Comparison of ENCODE assay signal across 28 mouse cellular contexts in the genomic region with DNA sequence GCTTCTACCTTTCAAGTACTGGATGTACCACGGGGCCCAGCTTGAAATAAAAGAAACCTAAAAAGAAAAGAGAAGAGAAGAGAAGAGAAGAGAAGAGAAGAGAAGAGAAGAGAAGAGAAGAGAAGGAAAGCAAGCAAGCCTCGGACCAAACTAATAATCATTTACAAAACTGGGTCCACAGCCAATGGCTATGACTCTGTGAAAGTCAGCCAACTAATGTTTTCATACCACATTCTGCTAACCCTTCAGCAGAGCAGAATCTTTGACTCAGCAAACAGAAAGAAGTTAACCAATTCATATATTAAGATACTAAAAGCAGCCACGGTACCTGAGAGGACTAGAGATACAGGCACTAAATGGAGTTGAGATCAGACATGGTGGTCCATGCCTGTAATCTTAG. TPM values are rescaled to one million over a fixed set of nuclear protein-coding genes. Genes with fewer than 3 reads are reported as not detected.
DNase-seq lines count a peak whose midpoint lies in the region; ATAC-seq lines count a peak whose summit lies in the region.
"Had no signal": no experiment of that assay in that cellular context is flagged by ENCODE, and none has a peak within 500 bp of the region (broad histone marks: within the 10 kb centered on the region; RNA-seq: fewer than 3 reads in every experiment).

No protein-coding gene starts in this region.

- H3K27ac ChIP-seq in kidney, embryonic 15.5 days = no peak overlapping the region
- H3K27ac ChIP-seq: embryonic facial prominence, embryonic 12.5 days; embryonic facial prominence, embryonic 15.5 days; forebrain, embryonic 12.5 days; heart, embryonic 15.5 days; hindbrain, embryonic 10.5 days; hindbrain, embryonic 13.5 days had no signal

- WGBS in kidney, embryonic 15.5 days = 93% methylated on average over 3 of the region's 3 CpGs

- H3K9ac ChIP-seq in kidney, embryonic 15.5 days = no peak overlapping the region
- H3K9ac ChIP-seq: embryonic facial prominence, embryonic 12.5 days; embryonic facial prominence, embryonic 15.5 days; forebrain, embryonic 12.5 days; heart, embryonic 12.5 days; heart, embryonic 15.5 days; hindbrain, embryonic 13.5 days had no signal

- H3K4me1 ChIP-seq in kidney, embryonic 15.5 days = no peaks in the 10 kb centered on the region
- H3K4me1 ChIP-seq: embryonic facial prominence, embryonic 12.5 days; embryonic facial prominence, embryonic 15.5 days; forebrain, embryonic 12.5 days; heart, embryonic 15.5 days; hindbrain, embryonic 10.5 days; hindbrain, embryonic 13.5 days had no signal

- peak; percentile 29 for DNase-seq in kidney, adult 11 months
- peak; percentile 69 for DNase-seq in kidney, adult 9 months
- DNase-seq in kidney, postnatal 10 days = no peak
- DNase-seq in NIH3T3 (ENCODE audit: low read depth) = peak; percentile 16
- no peak for DNase-seq in layer of hippocampus, adult 8-10 months (ENCODE audit: low spot score in 2 of 2)
- DNase-seq: adrenal gland, adult 2 months; adrenal gland, postnatal 14 days; B cell, adult 2 months; cerebellum, adult 11 months; cerebellum, adult 2 months; cerebellum, adult 9-11 months; cerebellum, postnatal 25 days; gastrocnemius, postnatal 10 days; gastrocnemius, postnatal 36 days had no signal

- peaks cover 92% of the 10 kb centered on the region for H3K36me3 ChIP-seq in kidney, embryonic 15.5 days

- H3K4me2 ChIP-seq in kidney, embryonic 15.5 days = no peak overlapping the region
- H3K4me2 ChIP-seq: embryonic facial prominence, embryonic 12.5 days; embryonic facial prominence, embryonic 15.5 days; forebrain, embryonic 12.5 days; heart, embryonic 12.5 days; heart, embryonic 15.5 days; hindbrain, embryonic 13.5 days had no signal

- no peak for ATAC-seq in kidney, embryonic 15.5 days (replicated peaks; ENCODE audit: low FRiP score)
- ATAC-seq: forebrain, embryonic 16.5 days; hindbrain, embryonic 16.5 days had no signal

- no peaks in the 10 kb centered on the region for H3K9me3 ChIP-seq in kidney, embryonic 15.5 days (replicated peaks)
- H3K9me3 ChIP-seq: embryonic facial prominence, embryonic 12.5 days; embryonic facial prominence, embryonic 15.5 days; forebrain, embryonic 12.5 days; G1E; heart, embryonic 12.5 days; heart, embryonic 15.5 days; hindbrain, embryonic 10.5 days; hindbrain, embryonic 13.5 days had no signal

- no peaks in the 10 kb centered on the region for H3K27me3 ChIP-seq in kidney, embryonic 15.5 days
- H3K27me3 ChIP-seq: CH12.LX; embryonic facial prominence, embryonic 12.5 days; embryonic facial prominence, embryonic 15.5 days; forebrain, embryonic 12.5 days; heart, embryonic 12.5 days; heart, embryonic 15.5 days; hindbrain, embryonic 13.5 days had no signal

- no peak overlapping the region for H3K4me3 ChIP-seq in kidney, embryonic 15.5 days (replicated peaks)
- H3K4me3 ChIP-seq: embryonic facial prominence, embryonic 12.5 days; embryonic facial prominence, embryonic 15.5 days; forebrain, embryonic 12.5 days; heart, embryonic 12.5 days; heart, embryonic 15.5 days; hindbrain, embryonic 10.5 days; hindbrain, embryonic 13.5 days had no signal

RNA-seq across cellular contexts. Expression of a gene that starts 26.1 kb away (rescaled TPM):
- 38.2 and 45.2 TPM in 2 replicates for polyA plus RNA-seq in kidney, embryonic 15.5 days (2015; fragmentation: Nextera tagmentation; extraction: Ambion mirVana)
- 1 to 10 TPM in 3 of 4 experiments, under 1 TPM in 1; 0.96 to 3.2 (median 3.0) TPM for total RNA-seq in layer of hippocampus, adult 8-10 months (2022)
- total RNA-seq: gastrocnemius, adult 18-20 months had no signal

RNA-seq across cellular contexts. Expression of a gene that starts 38.1 kb away (rescaled TPM):
- 22.2 and 25.0 TPM in 2 replicates for polyA plus RNA-seq in kidney, embryonic 15.5 days (2015; fragmentation: Nextera tagmentation; extraction: Ambion mirVana)
- total RNA-seq in layer of hippocampus, adult 8-10 months (2022) = 10 to 100 TPM; 52.1 to 63.9 (median 58.9) TPM

RNA-seq across cellular contexts. Expression of a gene that starts 38.3 kb away (rescaled TPM):
- 21.2 and 22.7 TPM in 2 replicates for polyA plus RNA-seq in kidney, embryonic 15.5 days (2015; fragmentation: Nextera tagmentation; extraction: Ambion mirVana)
- total RNA-seq in layer of hippocampus, adult 8-10 months (2022) = 10 to 100 TPM; 21.0 to 27.4 (median 24.2) TPM

RNA-seq across cellular contexts. Expression of a gene that starts 40.2 kb away (rescaled TPM):
- polyA plus RNA-seq in kidney, embryonic 15.5 days (2015; fragmentation: Nextera tagmentation; extraction: Ambion mirVana) = 4.7 and 5.0 TPM in 2 replicates
- 10 to 100 TPM; 15.8 to 16.3 (median 16.0) TPM for total RNA-seq in layer of hippocampus, adult 8-10 months (2022)
- total RNA-seq: granulocyte monocyte progenitor cell, adult 5-6 weeks had no signal

RNA-seq across cellular contexts. Expression of a gene that starts 56.2 kb away (rescaled TPM):
- polyA plus RNA-seq in kidney, embryonic 15.5 days (2015; fragmentation: Nextera tagmentation; extraction: Ambion mirVana) = 5.3 and 5.7 TPM in 2 replicates
- total RNA-seq in layer of hippocampus, adult 8-10 months (2022) = 10 to 100 TPM; 55.1 to 69.3 (median 61.5) TPM

Comparison
In these comparisons a context has a peak if more than half of its experiments do, and no peak if none do; other contexts are left out.
1. DNase-seq: peak in kidney, adult 11 months (single experiment), kidney, adult 9 months (single experiment) and NIH3T3 (single experiment); none in kidney, postnatal 10 days (single experiment) and layer of hippocampus, adult 8-10 months (0 of 2).